Mouse (Mus musculus) small intestine, adult 2 months (tissue): Measurements from ENCODE around the gene Slc16a11.

Source experiments
- CTCF ChIP-seq: fragments of 200-500 bp; IDR thresholded peaks from 2 replicates; pipeline ENCODE4 v1.5.1; 2012; ENCODE audit warnings: low read depth, mild to moderate bottlenecking, control low read depth, inconsistent platforms, low read length, moderate library complexity, mixed read lengths; ENCODE audit not compliant: insufficient replicate concordance, insufficient read length; ENCODE audit errors: extremely low read depth
- POLR2A ChIP-seq: fragments of 200-500 bp; IDR thresholded peaks from 2 replicates; pipeline ENCODE4 v1.6.1; 2012; ENCODE audit warnings: low read depth, mild to moderate bottlenecking, control low read depth, inconsistent platforms, low read length, moderate library complexity

DNA sequence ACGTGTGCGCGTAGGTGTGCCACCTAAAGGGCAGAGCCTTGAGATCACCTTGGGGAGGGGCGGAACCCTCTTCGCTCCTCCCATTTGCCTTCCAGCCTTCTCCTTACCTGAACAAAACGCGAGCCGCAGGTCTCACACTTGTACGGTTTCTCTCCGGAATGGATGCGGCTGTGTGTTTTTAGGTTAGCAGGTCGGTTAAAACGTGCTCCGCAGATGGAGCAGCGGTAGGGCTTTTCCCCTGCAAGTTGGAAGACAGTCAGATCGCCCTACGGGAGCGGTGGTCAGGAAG lies 14.0 kb downstream of the Slc16a11 start:
- TF ChIP-seq CTCF (no peak), POLR2A (no peak)
